Mouse (Mus musculus): ENCODE results near the gene Tjp1. TPM values are rescaled to one million over a fixed set of nuclear protein-coding genes. Genes with fewer than 3 reads are reported as not detected.

Gene Tjp1
- total and polyA plus RNA-seq, 2 experiments: 6.4 to 19.1 TPM

DNA sequence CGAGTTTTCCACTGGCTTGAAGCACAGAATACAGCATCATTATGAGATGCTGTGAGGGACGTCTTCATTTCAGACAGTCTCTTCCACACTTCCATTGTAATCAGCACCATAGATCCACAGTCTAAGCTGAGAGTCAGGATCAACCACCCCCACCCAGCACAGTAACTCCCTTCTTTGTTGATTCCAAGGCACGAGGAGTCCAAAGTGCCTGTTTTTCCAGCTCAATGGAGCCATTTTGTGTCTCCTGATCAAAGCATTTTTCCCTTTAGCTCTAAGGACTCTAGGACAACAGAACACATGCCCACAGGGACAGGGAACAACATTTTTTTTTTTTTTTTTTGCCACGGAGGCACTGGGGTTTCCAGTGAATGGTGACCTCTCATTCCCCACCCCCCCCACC, 5.1 kb upstream of the Tjp1 start:
- Histone ChIP-seq H3K79me2 (ENCODE audit: control insufficient read depth, insufficient read depth, low read length) (no peaks in the 10 kb centered on the region), H3K4me1 (ENCODE audit: control insufficient read depth, insufficient read depth, low read length) (no peaks in the 10 kb centered on the region), H3K27me3 (ENCODE audit: control insufficient read depth, insufficient read depth, low read length) (0 out of 2 replicates have a peak, but pooled peaks cover under 1% of the 10 kb centered on the region), H3K9ac (ENCODE audit: low read depth, low read length) (no peak overlapping the region), H3K36me3 (ENCODE audit: control insufficient read depth, insufficient read depth, low read length) (no peaks in the 10 kb centered on the region), H3K27ac (replicated peaks; ENCODE audit: insufficient read depth, low read depth, low read length) (no peak overlapping the region), H3K4me3 (ENCODE audit: insufficient read depth, low read depth, low read length) (no peak overlapping the region)
- 68% methylated on average over 4 of the region's 4 CpGs for WGBS
- no peak for TF ChIP-seq CTCF (IDR thresholded peaks at IDR 0.05; ENCODE audit: low read depth, low read length)
- TF ChIP-seq POLR2A (IDR thresholded peaks at IDR 0.05; ENCODE audit: extremely low read depth, insufficient read depth, low read length): no peak
- DNase-seq (ENCODE audit: extremely low read depth, low read depth, low spot score): no peak

DNA sequence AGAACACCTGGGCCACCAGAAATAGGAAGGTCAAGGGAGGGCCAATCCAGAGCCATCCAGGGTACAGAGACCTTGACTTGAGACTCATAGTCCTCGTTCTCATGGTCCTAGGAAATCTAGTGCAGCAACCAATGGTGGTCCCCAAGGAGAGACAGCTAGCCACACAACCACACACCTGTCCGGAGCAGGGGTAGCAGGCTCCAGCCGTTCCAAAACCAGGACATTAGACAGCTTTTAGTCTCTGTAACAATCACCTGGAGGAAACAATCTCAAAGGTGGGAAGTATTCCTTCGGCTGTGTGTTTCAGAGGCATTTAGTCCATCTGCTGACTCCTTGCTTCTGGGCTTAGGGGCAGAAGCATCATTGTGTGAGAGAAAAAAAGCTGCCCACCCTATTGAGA, 4.5 kb downstream of the Tjp1 start:
- no peak overlapping the region for H3K27ac ChIP-seq (replicated peaks; ENCODE audit: insufficient read depth, low read depth, low read length)
- H3K79me2 ChIP-seq (ENCODE audit: control insufficient read depth, insufficient read depth, low read length): no peaks in the 10 kb centered on the region
- H3K9ac ChIP-seq (ENCODE audit: low read depth, low read length): no peak overlapping the region
- no peak for TF ChIP-seq CTCF (IDR thresholded peaks at IDR 0.05; ENCODE audit: low read depth, low read length)
- TF ChIP-seq POLR2A (IDR thresholded peaks at IDR 0.05; ENCODE audit: extremely low read depth, insufficient read depth, low read length): no peak
- DNase-seq (ENCODE audit: extremely low read depth, low read depth, low spot score): no peak
- H3K4me1 ChIP-seq (ENCODE audit: control insufficient read depth, insufficient read depth, low read length): no peaks in the 10 kb centered on the region; the same call in 1 of the 2 replicates
- H3K4me3 ChIP-seq (ENCODE audit: insufficient read depth, low read depth, low read length): no peak overlapping the region
- H3K36me3 ChIP-seq (ENCODE audit: control insufficient read depth, insufficient read depth, low read length): no peaks in the 10 kb centered on the region
- H3K27me3 ChIP-seq (ENCODE audit: control insufficient read depth, insufficient read depth, low read length): peaks cover 7% of the 10 kb centered on the region; the same call in 1 of the 2 replicates
- WGBS: 86% methylated on average over 4 of the region's 4 CpGs

DNA sequence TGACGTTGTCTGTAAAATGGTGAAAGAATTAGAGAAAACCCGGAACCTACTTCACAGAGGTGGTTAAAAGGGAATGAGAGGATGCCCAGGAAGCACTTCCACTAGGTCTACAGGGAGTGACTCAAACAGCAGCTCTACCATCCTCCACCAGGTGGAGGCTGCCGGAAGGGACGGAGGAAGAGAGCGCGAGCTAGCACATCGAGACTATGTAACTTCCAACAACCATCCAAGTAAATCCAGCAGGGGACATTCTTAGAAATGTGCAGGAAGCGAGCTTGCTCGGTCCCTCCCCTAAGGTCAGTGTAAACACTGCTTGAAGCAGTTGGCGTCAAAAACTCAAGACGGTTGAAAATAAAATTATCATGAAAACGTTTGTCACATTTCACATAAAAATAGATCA, 5.1 kb downstream of the Tjp1 start:
- H3K9ac ChIP-seq (ENCODE audit: low read depth, low read length): no peak overlapping the region
- no peak overlapping the region for H3K27ac ChIP-seq (replicated peaks; ENCODE audit: insufficient read depth, low read depth, low read length)
- no peak for TF ChIP-seq CTCF (IDR thresholded peaks at IDR 0.05; ENCODE audit: low read depth, low read length)
- TF ChIP-seq POLR2A (IDR thresholded peaks at IDR 0.05; ENCODE audit: extremely low read depth, insufficient read depth, low read length): no peak
- 53% methylated on average over 12 of the region's 12 CpGs for WGBS
- no peaks in the 10 kb centered on the region for H3K36me3 ChIP-seq (ENCODE audit: control insufficient read depth, insufficient read depth, low read length)
- DNase-seq (ENCODE audit: extremely low read depth, low read depth, low spot score): no peak
- H3K4me1 ChIP-seq (ENCODE audit: control insufficient read depth, insufficient read depth, low read length): no peaks in the 10 kb centered on the region; the same call in 1 of the 2 replicates
- no peaks in the 10 kb centered on the region for H3K79me2 ChIP-seq (ENCODE audit: control insufficient read depth, insufficient read depth, low read length)
- H3K4me3 ChIP-seq (ENCODE audit: insufficient read depth, low read depth, low read length): no peak overlapping the region
- H3K27me3 ChIP-seq (ENCODE audit: control insufficient read depth, insufficient read depth, low read length): peaks cover 5% of the 10 kb centered on the region; the same call in 1 of the 2 replicates

- no peak for TF ChIP-seq CTCF (IDR thresholded peaks at IDR 0.05; ENCODE audit: low read depth, low read length)
- Histone ChIP-seq H3K36me3 (ENCODE audit: control insufficient read depth, insufficient read depth, low read length) (no peaks in the 10 kb centered on the region), H3K9ac (ENCODE audit: low read depth, low read length) (no peak overlapping the region), H3K4me1 (ENCODE audit: control insufficient read depth, insufficient read depth, low read length) (no peaks in the 10 kb centered on the region), H3K27ac (replicated peaks; ENCODE audit: insufficient read depth, low read depth, low read length) (no peak overlapping the region), H3K79me2 (ENCODE audit: control insufficient read depth, insufficient read depth, low read length) (no peaks in the 10 kb centered on the region), H3K27me3 (ENCODE audit: control insufficient read depth, insufficient read depth, low read length) (no peaks in the 10 kb centered on the region), H3K4me3 (ENCODE audit: insufficient read depth, low read depth, low read length) (no peak overlapping the region)
- WGBS: 96% methylated on average over 8 of the region's 8 CpGs
- DNase-seq (ENCODE audit: extremely low read depth, low read depth, low spot score): no peak
Observed at GRCm38 (mm10) chr7:65520622-65521021, 7.0 kb downstream of the Tjp1 start.

DNA sequence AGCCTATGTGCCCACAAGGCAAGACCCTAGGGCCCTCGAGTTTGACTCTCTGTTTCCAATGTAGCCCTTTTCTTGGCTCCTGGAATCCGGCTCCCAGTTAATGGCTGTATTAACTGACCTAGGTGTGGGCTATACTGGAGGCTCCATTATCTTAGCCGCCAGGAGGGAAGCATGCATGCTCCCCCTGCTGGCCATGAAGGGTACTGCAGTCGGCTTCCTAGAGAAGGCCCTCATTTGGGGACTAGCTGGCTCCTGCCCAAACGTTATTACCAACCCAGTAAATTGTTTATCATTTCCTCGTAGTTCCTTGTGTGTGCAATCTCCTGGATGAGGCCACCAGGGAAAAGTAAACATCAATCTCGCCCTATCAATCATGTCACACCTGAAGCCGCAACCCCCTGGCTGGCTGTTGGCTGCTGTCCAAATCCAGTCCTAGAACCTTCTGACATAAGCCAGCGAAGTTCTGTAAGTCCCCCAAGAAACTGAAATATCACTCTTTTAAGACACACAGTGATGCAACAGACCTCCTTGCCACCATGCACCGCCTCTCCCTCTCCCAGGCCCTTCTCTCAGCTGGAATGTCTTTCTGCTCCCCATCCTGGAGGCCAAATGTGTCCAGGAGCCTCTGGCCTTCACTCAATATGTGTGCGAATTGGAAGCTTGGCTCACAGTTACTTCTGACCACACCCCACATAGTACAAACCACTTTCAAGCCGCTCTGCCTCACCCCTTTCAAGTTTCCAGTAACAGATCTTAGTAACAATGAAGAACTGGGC, 7.6 kb downstream of the Tjp1 start:
- no peaks in the 10 kb centered on the region for H3K36me3 ChIP-seq (ENCODE audit: control insufficient read depth, insufficient read depth, low read length)
- 34% methylated on average over 12 of the region's 12 CpGs for WGBS
- no peaks in the 10 kb centered on the region for H3K79me2 ChIP-seq (ENCODE audit: control insufficient read depth, insufficient read depth, low read length)
- TF ChIP-seq POLR2A (IDR thresholded peaks at IDR 0.05; ENCODE audit: extremely low read depth, insufficient read depth, low read length) (no peak), CTCF (IDR thresholded peaks at IDR 0.05; ENCODE audit: low read depth, low read length) (peak; percentile 93)
- DNase-seq (ENCODE audit: extremely low read depth, low read depth, low spot score): peak; percentile 19
- no peak overlapping the region for H3K9ac ChIP-seq (ENCODE audit: low read depth, low read length)
- no peak overlapping the region for H3K4me3 ChIP-seq (ENCODE audit: insufficient read depth, low read depth, low read length)
- no peaks in the 10 kb centered on the region for H3K4me1 ChIP-seq (ENCODE audit: control insufficient read depth, insufficient read depth, low read length)
- no peaks in the 10 kb centered on the region for H3K27me3 ChIP-seq (ENCODE audit: control insufficient read depth, insufficient read depth, low read length)
- no peak overlapping the region for H3K27ac ChIP-seq (replicated peaks; ENCODE audit: insufficient read depth, low read depth, low read length)

DNA sequence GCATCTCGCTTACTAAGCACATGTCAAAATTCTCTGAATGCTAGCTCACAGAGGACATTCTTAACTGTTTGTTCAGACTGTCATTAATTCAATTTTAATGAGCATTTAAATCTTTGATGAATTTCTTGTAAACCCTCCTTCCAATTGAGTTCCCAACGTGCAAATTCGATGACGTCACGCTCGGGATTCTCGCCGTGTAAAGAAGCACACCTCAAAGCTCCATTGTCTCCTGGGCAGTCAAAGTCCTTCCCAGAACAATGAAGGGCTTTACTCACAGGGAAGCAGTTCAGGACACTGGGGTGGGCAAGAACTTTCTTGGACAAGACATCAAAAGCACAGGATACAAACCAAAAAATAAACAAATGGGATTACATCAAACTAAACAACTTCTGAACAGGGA, 10.7 kb downstream of the Tjp1 start:
- no peak overlapping the region for H3K4me3 ChIP-seq (ENCODE audit: insufficient read depth, low read depth, low read length)
- H3K36me3 ChIP-seq (ENCODE audit: control insufficient read depth, insufficient read depth, low read length): no peaks in the 10 kb centered on the region
- 47% methylated on average over 8 of the region's 8 CpGs for WGBS
- no peak overlapping the region for H3K9ac ChIP-seq (ENCODE audit: low read depth, low read length)
- no peaks in the 10 kb centered on the region for H3K4me1 ChIP-seq (ENCODE audit: control insufficient read depth, insufficient read depth, low read length)
- H3K27ac ChIP-seq (replicated peaks; ENCODE audit: insufficient read depth, low read depth, low read length): no peak overlapping the region
- TF ChIP-seq POLR2A (IDR thresholded peaks at IDR 0.05; ENCODE audit: extremely low read depth, insufficient read depth, low read length): no peak
- H3K79me2 ChIP-seq (ENCODE audit: control insufficient read depth, insufficient read depth, low read length): no peaks in the 10 kb centered on the region
- no peak for DNase-seq (ENCODE audit: extremely low read depth, low read depth, low spot score)
- H3K27me3 ChIP-seq (ENCODE audit: control insufficient read depth, insufficient read depth, low read length): no peaks in the 10 kb centered on the region

Data from liver, adult 2 months (tissue).